Mouse (Mus musculus) heart, embryonic 13.5 days (tissue): Measurements from ENCODE around the gene Sgcb. TPM values are rescaled to one million over a fixed set of nuclear protein-coding genes. Genes with fewer than 3 reads are reported as not detected.

Experiments
- ATAC-seq: fragments of 200-750 bp; cut with Nextera tagmentation; 2 replicates; pipeline ENCODE4 v1.8.0; 2017; ENCODE audit warnings: moderate TSS enrichment; ENCODE audit not compliant: insufficient number of reproducible peaks, low FRiP score, low TSS enrichment; ENCODE audit errors: extremely low read depth
- H3K27ac ChIP-seq: fragments of 300-500 bp; sonication (generic); replicated peaks from 2 replicates; pipeline ENCODE4 v1.5.1; 2015; ENCODE audit warnings: moderate library complexity, mild to moderate bottlenecking, inconsistent platforms
- H3K27me3 ChIP-seq: fragments of 300-500 bp; sonication (generic); replicated peaks from 2 replicates; pipeline ENCODE4 v1.6.1; 2015; ENCODE audit warnings: mild to moderate bottlenecking, inconsistent platforms
- H3K36me3 ChIP-seq: fragments of 300-500 bp; sonication (generic); 2 replicates; pipeline ENCODE4 v1.6.1; 2015; ENCODE audit warnings: mild to moderate bottlenecking, inconsistent platforms
- H3K4me1 ChIP-seq: fragments of 300-500 bp; sonication (generic); 2 replicates; pipeline ENCODE4 v1.6.1; 2015; ENCODE audit warnings: inconsistent platforms
- H3K4me2 ChIP-seq: fragments of 300-500 bp; sonication (generic); 2 replicates; pipeline ENCODE4 v1.6.1; 2015; ENCODE audit warnings: inconsistent platforms, mild to moderate bottlenecking, moderate library complexity
- H3K4me3 ChIP-seq: fragments of 300-500 bp; sonication (generic); 2 replicates; pipeline ENCODE4 v1.5.1; 2015; ENCODE audit warnings: moderate library complexity, mild to moderate bottlenecking, inconsistent platforms
- H3K9ac ChIP-seq: fragments of 300-500 bp; sonication (generic); 2 replicates; pipeline ENCODE4 v1.6.1; 2015; ENCODE audit warnings: inconsistent platforms, mild to moderate bottlenecking, moderate library complexity
- H3K9me3 ChIP-seq: fragments of 300-500 bp; sonication (generic); 2 replicates; pipeline ENCODE4 v1.6.1; 2016; ENCODE audit warnings: inconsistent platforms
- WGBS: fragments of 180-500 bp; shearing (Covaris S2); methylation state at CpG from one replicate; pipeline ENCODE4 v1.1.7; 2015; ENCODE audit warnings: mixed read lengths; 5-methylcytosine and 5-hydroxymethylcytosine counted together
- polyA plus RNA-seq: library from polyadenylated mRNA; unstranded; fragments of >200 nt; fragmentation: Nextera tagmentation; extraction: Ambion mirVana; gene quantifications from 2 replicates; pipeline ENCODE4 v1.2.1, GENCODE M21; 2015

Gene Sgcb
- polyA plus RNA-seq, 1 experiment from 2014 or later: 28.5 TPM

DNA sequence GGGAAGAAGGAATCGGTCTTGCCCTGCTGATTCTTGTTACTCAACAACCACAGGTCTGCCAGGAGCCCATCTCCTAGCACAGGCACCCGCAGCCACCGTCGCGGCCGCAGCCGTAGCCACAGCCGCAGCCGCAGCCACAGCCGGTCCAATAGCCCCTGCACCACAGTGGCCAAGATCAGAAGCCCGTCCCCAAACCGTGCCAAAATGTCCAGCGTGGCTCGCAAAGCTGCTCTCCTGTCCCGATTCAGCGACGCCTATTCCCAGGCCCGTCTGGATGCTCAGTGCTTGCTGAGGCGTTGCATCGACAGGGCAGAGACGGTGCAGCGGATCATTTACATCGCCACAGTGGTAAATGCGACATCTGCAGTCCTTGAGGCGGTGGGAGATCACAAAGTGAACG is 21.8 kb upstream of the Sgcb start:
- ATAC-seq: no peak

DNA sequence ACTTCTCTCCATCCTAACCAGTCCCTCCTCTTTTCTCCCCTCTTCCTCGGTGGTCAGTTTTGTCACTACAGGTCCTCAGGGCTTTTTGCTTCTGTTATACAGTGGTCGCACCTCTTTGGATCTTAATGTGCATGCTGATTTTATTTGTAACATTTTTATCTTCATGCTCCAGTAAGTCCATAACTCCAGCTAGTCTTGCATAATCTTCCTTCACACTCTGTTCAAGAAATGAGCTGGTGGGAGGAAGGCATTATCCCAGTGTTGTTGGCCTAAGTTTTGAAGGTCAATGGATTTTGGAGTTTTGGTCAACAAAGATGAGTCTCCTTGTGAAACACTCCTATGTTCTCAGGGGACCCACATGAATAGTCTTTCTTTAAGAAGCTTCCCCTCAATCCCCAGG is 20.3 kb upstream of the Sgcb start:
- WGBS: 74% methylated on average over 2 of the region's 2 CpGs
- 0 out of 2 replicates have a peak, but pooled peaks cover 6% of the 10 kb centered on the region for H3K4me1 ChIP-seq
- no peaks in the 10 kb centered on the region for H3K9me3 ChIP-seq
- H3K36me3 ChIP-seq: no peaks in the 10 kb centered on the region
- no peak overlapping the region for H3K4me2 ChIP-seq
- H3K27ac ChIP-seq: no peak overlapping the region
- no peak overlapping the region for H3K4me3 ChIP-seq
- H3K9ac ChIP-seq: no peak overlapping the region
- no peak for ATAC-seq
- H3K27me3 ChIP-seq: peaks cover 15% of the 10 kb centered on the region

More for the DNA sequence above, 21.8 kb upstream of the Sgcb start:
- Histone ChIP-seq H3K9me3 (no peaks in the 10 kb centered on the region), H3K4me3 (no peak overlapping the region; the same call in 1 of the 2 replicates), H3K9ac (no peak overlapping the region), H3K27ac (no peak overlapping the region), H3K4me2 (peak overlapping the region; percentile 38), H3K36me3 (no peaks in the 10 kb centered on the region), H3K27me3 (peaks cover 9% of the 10 kb centered on the region; the same call in 1 of the 2 replicates), H3K4me1 (0 out of 2 replicates have a peak, but pooled peaks cover 6% of the 10 kb centered on the region)
- 50% methylated on average over 26 of the region's 26 CpGs for WGBS

DNA sequence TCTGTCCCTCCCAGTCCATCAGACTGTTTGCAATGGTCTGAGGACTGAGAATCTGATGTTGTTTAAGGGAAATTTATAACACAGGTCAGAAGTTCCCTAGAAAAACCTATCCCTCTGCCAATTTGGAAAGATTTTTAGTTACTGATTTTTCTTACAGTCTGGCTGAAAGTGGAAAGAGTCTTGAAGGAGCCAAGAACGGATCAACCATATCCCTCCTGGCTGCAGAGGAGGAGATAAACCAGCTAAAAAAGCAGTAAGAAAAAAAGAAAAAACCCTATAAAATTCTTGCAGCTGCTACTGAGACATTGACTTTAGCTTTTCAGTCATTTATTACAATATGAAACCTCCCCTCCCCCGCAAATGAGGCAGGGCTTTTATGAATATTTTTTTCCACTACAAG is 19.1 kb upstream of the Sgcb start:
- no peak overlapping the region for H3K4me2 ChIP-seq
- H3K9ac ChIP-seq: no peak overlapping the region
- H3K36me3 ChIP-seq: no peaks in the 10 kb centered on the region
- WGBS: 55% methylated on average over 2 of the region's 2 CpGs
- H3K27ac ChIP-seq: no peak overlapping the region
- 0 out of 2 replicates have a peak, but pooled peaks cover 6% of the 10 kb centered on the region for H3K4me1 ChIP-seq
- H3K27me3 ChIP-seq: peaks cover 18% of the 10 kb centered on the region
- H3K4me3 ChIP-seq: no peak overlapping the region
- H3K9me3 ChIP-seq: no peaks in the 10 kb centered on the region
- ATAC-seq: no peak

DNA sequence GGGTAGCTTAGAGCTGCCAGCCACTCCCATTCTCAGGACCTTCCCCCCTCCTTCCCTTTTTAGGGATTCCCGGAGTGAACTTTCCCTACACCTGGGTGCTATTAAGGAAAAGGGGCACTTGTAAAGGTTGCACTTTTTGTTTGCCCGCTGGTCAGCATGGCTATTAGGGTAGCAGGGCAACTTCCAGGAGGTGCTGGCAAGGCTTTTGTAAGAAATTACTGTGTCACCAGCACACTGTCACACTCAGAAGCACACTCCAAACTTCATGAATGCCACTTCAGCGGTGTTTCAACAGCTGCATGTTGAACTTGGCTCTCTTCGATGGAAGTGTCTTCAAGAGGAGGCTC is 4.2 kb upstream of the Sgcb start:
- peaks cover 83% of the 10 kb centered on the region for H3K27me3 ChIP-seq
- no peaks in the 10 kb centered on the region for H3K36me3 ChIP-seq
- ATAC-seq: no peak
- WGBS: 2% methylated on average over 4 of the region's 4 CpGs
- H3K4me2 ChIP-seq: peak overlapping the region; percentile 98
- peak overlapping the region; percentile 76; the same call in 1 of the 2 replicates for H3K9ac ChIP-seq
- no peak overlapping the region for H3K27ac ChIP-seq
- peaks cover 28% of the 10 kb centered on the region for H3K4me1 ChIP-seq
- no peaks in the 10 kb centered on the region for H3K9me3 ChIP-seq
- peak overlapping the region; percentile 68 for H3K4me3 ChIP-seq

DNA sequence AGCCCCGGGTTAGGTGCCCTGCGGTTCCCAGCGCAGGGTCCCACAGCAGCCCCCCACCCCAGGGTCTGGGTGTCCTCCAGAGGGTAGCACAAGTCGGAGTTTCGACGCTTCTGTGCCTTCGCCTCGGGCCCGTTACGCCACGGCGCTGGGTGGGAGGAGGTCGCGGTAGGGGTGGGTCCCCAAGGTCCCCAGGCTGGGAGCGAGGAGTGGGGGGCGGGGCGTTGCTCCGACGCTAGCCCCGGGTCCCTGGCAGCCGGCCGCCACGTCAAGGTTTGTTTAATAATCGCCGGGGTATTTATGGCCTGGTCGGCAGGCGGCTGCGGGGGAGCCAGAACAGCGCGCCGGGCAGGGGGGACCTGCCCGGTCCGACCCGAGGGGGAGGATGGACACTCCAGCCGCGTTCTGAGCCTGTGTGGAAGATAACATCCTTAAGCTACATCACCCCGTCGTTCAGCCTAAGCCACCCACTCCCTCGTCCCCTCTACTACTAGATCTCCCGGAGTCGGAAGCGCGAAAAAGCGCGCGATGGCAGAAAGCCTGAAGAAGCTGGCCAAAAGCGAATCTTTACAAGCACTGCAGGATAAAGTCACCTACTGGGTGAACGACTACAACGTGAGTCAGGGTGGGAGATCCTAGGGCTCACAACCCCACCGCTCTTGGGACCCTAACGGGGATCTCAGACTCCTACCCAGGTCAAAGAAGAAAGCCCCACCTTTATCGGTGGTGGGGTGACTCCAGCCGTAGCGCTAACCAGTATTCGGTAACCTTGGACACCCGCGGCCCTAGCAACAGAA is 3.7 kb upstream of the Sgcb start, which contains the start of gene Spata18:
Gene Spata18 (plus strand): TSS at position 319 of the 794 bp plus-strand sequence.
- Histone ChIP-seq H3K4me1 (peaks cover 33% of the 10 kb centered on the region), H3K9ac (peak within 1 kb of the TSS; percentile 76), H3K27ac (no peak within 1 kb of the TSS), H3K4me3 (peak within 1 kb of the TSS; percentile 68), H3K9me3 (no peaks in the 10 kb centered on the region), H3K36me3 (no peaks in the 10 kb centered on the region), H3K4me2 (peak within 1 kb of the TSS; percentile 98), H3K27me3 (peaks cover 83% of the 10 kb centered on the region)
- WGBS: under 1% methylated on average over 57 of the region's 57 CpGs
- no peak for ATAC-seq

DNA sequence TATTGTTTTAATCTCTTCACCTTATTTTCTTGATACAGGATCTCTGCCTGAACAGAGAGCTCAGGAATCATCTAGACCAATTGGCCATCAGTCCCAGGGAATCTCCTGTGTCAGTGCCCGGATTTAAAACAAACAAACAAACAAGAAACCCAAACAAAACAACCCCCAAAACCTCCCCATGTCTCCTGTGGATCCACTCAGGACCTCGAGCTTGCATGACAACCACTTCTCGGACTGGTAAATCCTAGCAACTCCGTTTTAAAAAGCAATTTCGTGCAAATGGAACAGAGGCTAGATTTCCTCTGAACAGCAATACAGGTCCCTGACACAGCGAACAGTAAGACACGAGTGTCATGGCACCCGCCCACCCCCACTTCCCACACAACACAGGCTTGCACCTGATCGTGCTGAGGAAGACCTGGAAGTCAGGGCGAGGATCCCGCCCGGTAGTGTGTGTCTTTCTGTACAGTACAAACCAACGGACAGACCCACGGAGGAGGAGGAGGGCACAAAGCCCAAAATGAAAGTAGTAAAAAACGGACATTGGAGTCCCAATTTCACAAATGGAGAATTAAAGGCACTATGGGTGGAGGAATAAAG is 2.9 kb upstream of the Sgcb start:
- Histone ChIP-seq H3K4me2 (peak overlapping the region; percentile 98), H3K9ac (peak overlapping the region; percentile 76), H3K36me3 (no peaks in the 10 kb centered on the region), H3K4me3 (peak overlapping the region; percentile 68), H3K27ac (no peak overlapping the region), H3K4me1 (peaks cover 35% of the 10 kb centered on the region), H3K27me3 (peaks cover 77% of the 10 kb centered on the region), H3K9me3 (no peaks in the 10 kb centered on the region)
- WGBS: 2% methylated on average over 15 of the region's 15 CpGs
- ATAC-seq: no peak

DNA sequence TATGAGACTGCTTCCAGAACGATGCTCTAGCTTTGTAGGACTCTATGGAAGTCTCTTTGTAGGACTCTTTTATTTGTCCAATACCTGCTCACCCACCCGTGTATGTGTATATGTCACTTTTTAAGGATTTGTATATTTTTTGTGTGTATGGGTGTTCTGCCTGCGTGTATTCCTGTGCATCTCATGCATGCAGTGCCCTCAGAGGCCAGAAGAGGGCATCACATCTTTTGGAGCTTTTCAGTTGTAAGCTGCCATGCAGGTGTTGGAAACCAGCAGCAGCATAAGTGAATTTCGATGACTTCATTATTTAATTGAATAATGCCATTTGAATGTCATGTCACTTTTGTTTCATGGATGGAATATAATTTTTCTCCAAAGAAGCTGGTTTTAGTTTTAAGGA is 5.5 kb downstream of the Sgcb start:
- 80% methylated on average over 4 of the region's 4 CpGs for WGBS
- ATAC-seq: no peak
- H3K36me3 ChIP-seq: peaks cover 41% of the 10 kb centered on the region

DNA sequence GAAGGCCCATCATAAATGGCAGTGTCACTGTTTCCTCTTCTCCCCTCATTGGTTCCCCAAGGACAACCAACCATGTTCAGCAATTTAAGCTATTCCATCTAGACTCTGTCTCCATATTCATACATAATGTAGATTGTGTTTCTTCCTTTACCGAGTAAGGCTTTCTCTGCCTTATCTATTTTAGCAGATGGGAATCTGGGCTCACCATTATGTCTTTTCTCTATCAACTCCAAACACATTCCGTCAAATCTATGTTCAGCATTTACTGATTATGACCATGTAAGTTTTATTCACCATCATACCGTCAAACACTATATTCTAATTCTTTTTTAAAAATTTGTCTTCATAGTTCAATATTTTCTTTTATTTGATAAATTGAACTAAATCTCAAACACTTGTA is 6.5 kb downstream of the Sgcb start:
- Histone ChIP-seq H3K9me3 (no peaks in the 10 kb centered on the region), H3K4me3 (no peak overlapping the region), H3K36me3 (peaks cover 45% of the 10 kb centered on the region), H3K27ac (no peak overlapping the region), H3K4me2 (no peak overlapping the region), H3K9ac (no peak overlapping the region), H3K4me1 (peaks cover 11% of the 10 kb centered on the region), H3K27me3 (peaks cover 4% of the 10 kb centered on the region; the same call in 1 of the 2 replicates)
- ATAC-seq: no peak
- WGBS: 84% methylated on average over 3 of the region's 3 CpGs

More for the DNA sequence above, 5.5 kb downstream of the Sgcb start:
- no peak overlapping the region for H3K4me2 ChIP-seq
- peaks cover 20% of the 10 kb centered on the region for H3K4me1 ChIP-seq
- H3K27ac ChIP-seq: no peak overlapping the region
- no peaks in the 10 kb centered on the region for H3K9me3 ChIP-seq
- H3K4me3 ChIP-seq: no peak overlapping the region
- H3K27me3 ChIP-seq: peaks cover 4% of the 10 kb centered on the region; the same call in 1 of the 2 replicates
- H3K9ac ChIP-seq: no peak overlapping the region

DNA sequence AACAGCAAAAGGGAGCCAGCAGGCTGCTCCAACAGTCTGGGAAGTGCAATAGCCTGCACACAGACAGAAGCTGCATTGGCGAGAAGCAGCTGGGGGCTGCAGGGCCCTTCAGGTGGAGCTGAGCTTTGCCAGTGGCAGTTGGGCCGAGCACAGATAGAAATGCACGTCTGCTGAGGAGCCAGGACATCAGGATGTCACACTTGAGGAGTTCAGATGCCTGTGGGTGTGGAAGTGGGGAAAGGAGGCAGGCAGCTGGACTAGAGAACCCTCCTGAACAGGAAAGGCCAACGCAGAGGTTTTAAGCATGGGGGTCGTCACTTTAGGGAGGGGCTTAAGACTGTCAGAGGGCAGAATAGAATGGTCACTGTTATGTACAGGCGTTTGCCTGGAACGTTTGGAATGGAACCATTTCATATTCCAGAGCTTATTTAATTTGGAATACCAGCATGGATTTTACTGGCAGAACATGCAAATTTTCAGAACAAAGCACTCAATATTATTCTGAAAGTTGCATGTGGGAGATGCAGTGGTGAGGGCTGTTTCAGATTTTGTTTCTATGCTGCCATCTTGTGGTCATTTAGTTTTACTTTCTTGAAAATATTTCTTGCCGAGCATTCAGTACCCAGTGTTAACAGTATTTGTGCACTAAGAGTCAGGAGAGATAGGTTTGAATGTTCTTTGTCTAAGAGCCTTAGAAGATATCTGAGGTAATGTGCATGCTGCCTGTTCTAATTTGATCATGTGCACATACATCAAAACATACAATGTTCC is 10.1 kb downstream of the Sgcb start:
- Histone ChIP-seq H3K27me3 (no peaks in the 10 kb centered on the region), H3K9me3 (no peaks in the 10 kb centered on the region), H3K36me3 (peaks cover 59% of the 10 kb centered on the region), H3K9ac (no peak overlapping the region), H3K4me2 (peak overlapping the region; percentile 11; the same call in 1 of the 2 replicates), H3K4me1 (peaks cover 11% of the 10 kb centered on the region), H3K27ac (no peak overlapping the region), H3K4me3 (no peak overlapping the region)
- WGBS: 33% methylated on average over 8 of the region's 8 CpGs
- ATAC-seq: no peak

DNA sequence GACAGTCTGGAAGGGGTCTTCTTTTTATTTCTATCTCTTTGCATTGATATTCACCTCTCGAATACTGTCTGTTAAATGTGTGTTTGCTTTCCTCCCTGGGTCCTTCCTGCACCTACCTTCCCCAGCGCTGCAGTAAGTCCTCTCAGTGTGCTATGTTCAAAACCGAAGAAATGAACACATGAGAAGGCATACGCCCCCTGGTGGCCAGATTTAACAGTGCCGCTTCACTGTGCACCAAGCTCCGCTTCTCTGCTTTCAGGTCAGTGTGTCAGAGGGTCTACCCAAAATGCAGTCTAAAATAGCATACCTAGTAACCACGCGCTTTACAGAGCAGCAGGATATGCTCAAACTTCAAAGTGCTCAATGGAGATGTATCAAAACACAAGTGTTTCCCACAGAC is 14.4 kb downstream of the Sgcb start:
- Histone ChIP-seq H3K27me3 (no peaks in the 10 kb centered on the region), H3K4me1 (peaks cover 23% of the 10 kb centered on the region), H3K4me3 (no peak overlapping the region), H3K4me2 (no peak overlapping the region), H3K9ac (no peak overlapping the region), H3K36me3 (peaks cover 32% of the 10 kb centered on the region), H3K27ac (no peak overlapping the region), H3K9me3 (no peaks in the 10 kb centered on the region)
- ATAC-seq: no peak
- WGBS: 54% methylated on average over 8 of the region's 8 CpGs

DNA sequence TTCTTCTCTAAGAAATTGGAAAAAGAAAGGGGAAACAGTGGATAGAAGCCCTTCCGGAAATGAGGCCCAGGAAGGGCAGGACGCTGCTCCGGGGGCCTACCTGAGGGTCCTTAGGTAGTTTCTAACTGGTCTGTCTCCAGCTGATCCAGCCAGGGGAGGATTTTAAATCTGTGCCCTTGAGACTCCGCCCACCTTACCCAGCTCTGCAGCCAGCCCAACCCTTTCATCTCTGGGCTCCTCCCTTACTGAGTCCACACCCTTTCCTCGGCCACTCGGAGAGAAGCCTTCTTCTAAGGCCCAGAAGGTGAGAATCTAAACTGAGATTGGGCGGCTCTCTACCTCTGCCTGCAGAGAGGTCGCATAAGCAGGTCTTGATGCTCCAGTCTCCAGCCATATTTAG is 15.3 kb downstream of the Sgcb start, which contains the start of gene Lrrc66:
Gene Lrrc66 (minus strand): TSS at position 236 of the 400 bp plus-strand sequence.
- H3K36me3 ChIP-seq: peaks cover 29% of the 10 kb centered on the region
- H3K27me3 ChIP-seq: no peaks in the 10 kb centered on the region
- WGBS: 70% methylated on average over 8 of the region's 8 CpGs
- peaks cover 19% of the 10 kb centered on the region for H3K4me1 ChIP-seq
- no peak within 1 kb of the TSS for H3K27ac ChIP-seq
- ATAC-seq: no peak
- H3K4me3 ChIP-seq: no peak within 1 kb of the TSS
- H3K9ac ChIP-seq: no peak within 1 kb of the TSS
- no peak within 1 kb of the TSS for H3K4me2 ChIP-seq
- no peaks in the 10 kb centered on the region for H3K9me3 ChIP-seq
